ENCODE assay signal across 19 mouse cellular contexts in the genomic region with DNA sequence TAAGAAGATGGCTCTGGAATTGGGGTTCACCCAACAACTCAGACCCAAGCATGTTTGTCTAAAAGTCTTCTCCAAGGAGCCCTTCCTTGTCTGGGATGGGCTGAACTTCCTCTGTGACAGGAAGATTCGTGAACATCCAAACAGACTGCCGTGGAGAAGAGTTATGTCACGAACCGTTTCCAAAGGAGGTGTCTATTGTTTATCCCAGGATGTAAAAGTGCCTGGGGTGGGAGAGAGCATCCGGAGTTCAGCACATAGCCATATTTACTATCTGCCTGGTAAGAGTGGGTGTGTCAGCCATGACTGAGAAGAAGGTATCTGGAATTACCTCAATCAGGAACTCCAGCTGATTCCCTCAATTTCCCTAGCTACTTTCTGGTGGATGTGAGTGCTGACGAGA. TPM values are rescaled to one million over a fixed set of nuclear protein-coding genes. Genes with fewer than 3 reads are reported as not detected.
DNase-seq lines count a peak whose midpoint lies in the region; ATAC-seq and TF ChIP-seq lines count a peak whose summit lies in the region.
"Had no signal": no experiment of that assay in that cellular context is flagged by ENCODE, and none has a peak within 500 bp of the region (broad histone marks: within the 10 kb centered on the region; RNA-seq: fewer than 3 reads in every experiment).

No protein-coding gene starts in this region.

- WGBS in kidney, adult 2 months = 57% methylated on average over 6 of the region's 6 CpGs
- WGBS in kidney, embryonic 14.5 days = 51% methylated on average over 6 of the region's 6 CpGs
- WGBS in lung, postnatal 0 days = 37% methylated on average over 6 of the region's 6 CpGs
- WGBS in lung, adult 2 months = 44% methylated on average over 6 of the region's 6 CpGs

- no peaks in the 10 kb centered on the region for H3K9me3 ChIP-seq in kidney, embryonic 14.5 days (ENCODE audit: control insufficient read depth, low read length)
- no peaks in the 10 kb centered on the region for H3K9me3 ChIP-seq in lung, postnatal 0 days (ENCODE audit: low read length)

- H3K36me3 ChIP-seq in kidney, adult 2 months (ENCODE audit: control insufficient read depth, insufficient read depth, low read length) = no peaks in the 10 kb centered on the region
- no peaks in the 10 kb centered on the region for H3K36me3 ChIP-seq in kidney, embryonic 14.5 days (ENCODE audit: control insufficient read depth, insufficient read depth, low read length)
- no peaks in the 10 kb centered on the region for H3K36me3 ChIP-seq in lung, postnatal 0 days (ENCODE audit: insufficient read depth, low read length)
- H3K36me3 ChIP-seq: G1E had no signal

- H3K9ac ChIP-seq in kidney, embryonic 14.5 days (ENCODE audit: low read depth, low read length) = no peak overlapping the region
- H3K9ac ChIP-seq in lung, postnatal 0 days (replicated peaks; ENCODE audit: low read depth) = no peak overlapping the region

- no peak for TF ChIP-seq CTCF in kidney, adult 2 months (conservative IDR thresholded peaks at IDR 0.05; ENCODE audit: insufficient read depth, insufficient read length, low read depth, low read length)
- TF ChIP-seq CTCF in lung, postnatal 0 days (IDR thresholded peaks at IDR 0.05) = no peak
- no peak for TF ChIP-seq CTCF in lung, adult 2 months (IDR thresholded peaks at IDR 0.05; ENCODE audit: insufficient read depth, low read length)

- TF ChIP-seq EP300 in lung, postnatal 0 days (IDR thresholded peaks at IDR 0.05) = peak; percentile 58; the same call in 1 of the 2 replicates

- DNase-seq in kidney, adult 2 months = peak; percentile 51
- peak; percentile 33 for DNase-seq in lung, postnatal 0 days (ENCODE audit: low spot score)
- DNase-seq in lung, adult 2 months = no peak
- DNase-seq: adrenal gland, adult 2 months; adrenal gland, adult 8-10 months; adrenal gland, postnatal 10 days; adrenal gland, postnatal 14 days; adrenal gland, postnatal 25 days; adrenal gland, postnatal 36 days; B cell, adult 2 months; cerebellum, adult 11 months; cerebellum, adult 11-12 months; cerebellum, adult 18-20 months had no signal

- H3K27ac ChIP-seq in kidney, adult 2 months (ENCODE audit: insufficient read depth, low read depth, low read length) = no peak overlapping the region
- no peak overlapping the region for H3K27ac ChIP-seq in kidney, embryonic 14.5 days (ENCODE audit: low read depth, low read length)
- no peak overlapping the region for H3K27ac ChIP-seq in lung, postnatal 0 days (ENCODE audit: low read length)

- no peak for ATAC-seq in kidney, embryonic 14.5 days (ENCODE audit: low FRiP score, low TSS enrichment)
- peak; percentile 59 for ATAC-seq in lung, postnatal 0 days
- ATAC-seq: activated CD4-positive, CD25-positive, alpha-beta regulatory T cell, adult 4 months; CD4-positive, CD25-positive, alpha-beta regulatory T cell, adult 4 months; Patski had no signal

- H3K4me3 ChIP-seq in kidney, adult 2 months (ENCODE audit: insufficient read depth, low read depth, low read length) = no peak overlapping the region
- H3K4me3 ChIP-seq in kidney, embryonic 14.5 days (ENCODE audit: low read length) = no peak overlapping the region
- no peak overlapping the region for H3K4me3 ChIP-seq in lung, postnatal 0 days (ENCODE audit: low read depth, low read length)
- no peak overlapping the region for H3K4me3 ChIP-seq in lung, adult 2 months (replicated peaks; ENCODE audit: extremely low read depth, low read depth, low read length)

- no peak for TF ChIP-seq POLR2A in kidney, adult 2 months (IDR thresholded peaks at IDR 0.05; ENCODE audit: low read depth, low read length)
- TF ChIP-seq POLR2A in lung, adult 2 months (IDR thresholded peaks at IDR 0.05; ENCODE audit: borderline replicate concordance, extremely low read depth, low read depth, low read length) = no peak

- H3K4me2 ChIP-seq in kidney, embryonic 14.5 days (replicated peaks; ENCODE audit: low read depth, low read length) = no peak overlapping the region
- no peak overlapping the region for H3K4me2 ChIP-seq in lung, postnatal 0 days (replicated peaks; ENCODE audit: low read depth, low read length)

- H3K4me1 ChIP-seq in kidney, adult 2 months (ENCODE audit: control insufficient read depth, insufficient read depth, low read length) = peaks cover 9% of the 10 kb centered on the region; the same call in 1 of the 2 replicates
- no peaks in the 10 kb centered on the region for H3K4me1 ChIP-seq in kidney, embryonic 14.5 days (ENCODE audit: control insufficient read depth, insufficient read depth, low read length)
- no peaks in the 10 kb centered on the region for H3K4me1 ChIP-seq in lung, postnatal 0 days (ENCODE audit: insufficient read depth, low read depth, low read length)
- H3K4me1 ChIP-seq in lung, adult 2 months (ENCODE audit: control insufficient read depth, insufficient read depth, low read length) = peaks cover 17% of the 10 kb centered on the region

- H3K27me3 ChIP-seq in kidney, adult 2 months (replicated peaks; ENCODE audit: control insufficient read depth, insufficient read depth, low read length) = no peaks in the 10 kb centered on the region
- H3K27me3 ChIP-seq in kidney, embryonic 14.5 days (ENCODE audit: control insufficient read depth, insufficient read depth, low read length) = no peaks in the 10 kb centered on the region
- H3K27me3 ChIP-seq in lung, postnatal 0 days (replicated peaks; ENCODE audit: insufficient read depth, low read length) = no peaks in the 10 kb centered on the region
- H3K27me3 ChIP-seq: CH12.LX, Patski had no signal

RNA-seq across cellular contexts. Expression of a gene that starts 35.2 kb away (rescaled TPM):
- polyA plus RNA-seq in kidney, adult 2 months (2012; rRNA removed) = 44.9 and 58.1 TPM in 2 replicates
- 17.9 and 19.6 TPM in 2 replicates for polyA plus RNA-seq in kidney, embryonic 14.5 days (2014; fragmentation: Nextera tagmentation; extraction: Ambion mirVana)
- polyA plus RNA-seq in lung, postnatal 0 days (2015; fragmentation: Nextera tagmentation; extraction: Ambion mirVana) = 42.8 and 51.8 TPM in 2 replicates
- 141 and 156 TPM in 2 replicates for polyA plus RNA-seq in lung, adult 2 months (2012; rRNA removed)
- polyA plus RNA-seq: G1E had no signal
